Mouse (Mus musculus) cerebellum, adult 18-20 months (tissue): ENCODE measurements around the gene Apol7a.

Experiments
- DNase-seq, 2 experiments: peaks; one replicate each; pipeline ENCODE4 v3.0.0; 2021

Apol7a gene

DNA sequence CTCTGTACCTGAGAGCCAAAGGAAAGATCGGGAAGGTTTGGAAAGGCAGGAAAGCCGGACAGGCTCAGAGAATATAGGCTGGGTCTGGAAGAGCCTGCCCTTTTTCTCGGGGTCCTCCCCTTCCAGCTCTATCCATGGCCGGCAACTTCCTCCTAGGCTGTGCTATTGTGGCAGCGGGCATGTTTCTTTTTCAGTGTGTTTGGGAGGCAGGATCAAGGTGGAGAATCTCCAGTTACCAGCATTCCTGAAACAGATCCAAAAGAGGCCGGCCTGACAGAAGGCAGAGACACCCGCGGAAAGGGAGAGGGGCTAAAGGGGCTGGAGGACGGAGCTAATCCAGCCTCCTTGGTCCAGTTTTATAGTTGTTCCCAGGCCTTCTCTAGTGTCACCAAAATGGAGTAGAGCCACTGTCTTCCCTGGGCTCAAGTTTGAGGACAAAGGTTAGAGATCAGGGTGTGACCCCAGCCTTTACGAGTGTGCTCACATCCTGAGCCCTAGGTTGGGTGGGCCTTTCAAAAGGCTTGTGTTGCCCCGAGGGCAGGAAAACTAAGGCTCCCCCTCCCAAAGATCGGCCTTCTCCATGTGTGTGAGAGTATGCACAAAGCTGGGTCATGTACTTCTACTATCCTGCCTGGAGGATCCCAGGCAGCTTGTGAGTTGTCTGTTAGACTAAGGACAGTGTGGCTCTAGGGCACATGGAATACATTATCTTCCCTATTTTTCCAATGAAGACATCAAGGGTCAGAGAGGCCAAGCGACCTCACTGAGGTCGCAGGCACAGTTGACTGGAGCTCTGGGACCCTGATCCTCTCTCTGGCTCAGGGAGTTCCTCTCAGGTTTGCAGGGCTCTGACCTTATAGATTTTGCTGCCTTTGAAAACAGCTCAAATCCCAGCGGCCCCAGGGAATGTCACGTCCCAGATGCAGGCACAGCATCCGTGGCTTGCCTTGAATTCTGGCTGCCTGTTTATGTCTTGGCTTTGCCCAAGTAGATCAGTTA is 54.5 kb downstream of the Apol7a start:
- peak in 1 of 2 experiments; percentile 7 for DNase-seq

DNA sequence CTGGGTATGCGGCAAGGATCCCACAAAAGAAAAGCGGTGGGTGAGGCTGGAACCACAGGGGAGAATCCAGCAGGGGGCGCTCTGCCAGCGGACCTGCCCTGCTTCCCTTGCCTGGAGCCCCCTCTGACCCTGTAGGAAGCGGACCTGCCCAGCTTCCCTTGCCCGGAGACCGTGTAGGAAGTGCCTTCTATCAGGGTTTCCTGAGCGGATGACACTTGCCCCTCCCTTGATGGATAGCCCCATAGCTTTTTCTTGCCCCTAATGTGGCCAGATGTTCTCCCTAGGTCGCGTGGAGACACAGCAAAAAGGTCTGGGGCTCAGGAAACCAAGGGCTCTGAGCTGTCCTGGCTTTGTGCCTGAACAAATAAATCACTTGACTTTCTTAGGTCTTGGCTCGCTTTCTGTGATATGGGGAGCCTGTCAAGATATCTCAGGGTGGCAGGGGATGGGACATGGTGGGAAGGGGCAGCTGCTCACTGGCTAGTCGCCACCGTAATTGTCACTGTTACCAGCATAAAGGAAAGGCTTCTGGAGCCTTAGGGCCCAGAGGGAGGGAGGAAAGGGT is 55.3 kb downstream of the Apol7a start:
- DNase-seq: peak; percentile 71 to 83

DNA sequence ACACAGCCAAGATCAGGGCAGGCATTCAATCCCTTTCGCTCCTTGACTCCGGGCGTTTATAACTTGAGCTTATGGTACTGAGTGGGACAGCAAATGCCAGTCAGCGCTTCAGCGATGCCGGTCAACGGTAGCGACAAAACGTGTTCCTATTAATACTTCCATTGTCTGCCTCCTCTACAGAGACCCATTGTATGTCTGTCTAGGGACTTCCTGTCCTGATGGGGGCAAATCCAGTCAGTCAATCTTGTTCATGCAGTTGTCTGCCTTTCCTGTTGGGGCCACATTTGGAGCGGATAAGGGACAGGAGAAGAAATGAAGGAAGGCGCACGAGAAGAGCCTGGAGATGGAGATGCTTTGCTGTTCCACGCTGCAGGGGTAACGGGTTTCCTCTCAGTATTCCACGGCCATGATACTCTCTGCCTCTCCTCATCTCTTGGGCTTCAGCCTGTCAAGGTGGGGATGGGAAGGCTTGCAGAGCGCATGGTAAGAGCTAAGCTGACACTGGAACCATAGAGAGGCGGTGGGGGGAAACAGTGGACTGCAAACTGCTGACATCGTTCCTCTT is 55.9 kb downstream of the Apol7a start:
- no peak for DNase-seq

DNA sequence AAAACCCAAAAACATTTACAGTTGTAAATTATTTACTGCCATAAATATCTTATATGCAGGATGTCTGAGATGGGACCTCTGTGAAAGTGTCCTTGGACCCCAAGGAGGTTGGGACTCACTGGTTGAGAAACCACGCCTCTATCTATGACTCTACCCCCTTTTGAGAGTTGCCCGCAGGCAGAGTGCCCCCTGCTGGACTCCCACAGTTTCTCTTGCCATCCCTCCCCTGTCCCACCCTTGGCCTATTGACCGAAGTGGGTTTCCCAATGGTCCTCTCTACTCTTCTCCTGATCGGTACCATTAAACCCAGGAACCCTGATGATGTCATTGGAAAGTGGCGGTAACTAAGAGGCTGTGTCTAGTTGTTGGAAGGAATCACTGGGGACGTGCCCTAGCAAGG is 56.9 kb downstream of the Apol7a start:
- no peak for DNase-seq

DNA sequence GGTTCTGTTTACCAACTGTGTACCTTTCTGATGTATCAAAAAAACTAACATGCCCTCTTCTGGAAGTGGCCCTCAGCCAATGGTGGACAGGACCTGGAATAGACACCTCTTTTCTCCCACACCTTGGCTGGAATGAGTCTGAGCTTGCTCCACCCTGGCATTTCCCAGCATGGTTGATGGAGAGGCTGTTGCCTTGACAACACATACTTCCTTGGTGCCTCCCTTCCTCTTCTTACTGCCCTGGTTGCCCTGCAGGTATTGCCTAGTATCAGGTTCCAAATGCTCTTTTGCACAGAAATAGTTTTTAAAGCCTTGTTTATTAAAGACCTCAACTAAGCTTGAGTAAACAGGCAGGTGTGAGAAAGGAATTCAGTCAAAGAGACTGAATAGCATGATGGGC is 58.3 kb downstream of the Apol7a start:
- DNase-seq: no peak

DNA sequence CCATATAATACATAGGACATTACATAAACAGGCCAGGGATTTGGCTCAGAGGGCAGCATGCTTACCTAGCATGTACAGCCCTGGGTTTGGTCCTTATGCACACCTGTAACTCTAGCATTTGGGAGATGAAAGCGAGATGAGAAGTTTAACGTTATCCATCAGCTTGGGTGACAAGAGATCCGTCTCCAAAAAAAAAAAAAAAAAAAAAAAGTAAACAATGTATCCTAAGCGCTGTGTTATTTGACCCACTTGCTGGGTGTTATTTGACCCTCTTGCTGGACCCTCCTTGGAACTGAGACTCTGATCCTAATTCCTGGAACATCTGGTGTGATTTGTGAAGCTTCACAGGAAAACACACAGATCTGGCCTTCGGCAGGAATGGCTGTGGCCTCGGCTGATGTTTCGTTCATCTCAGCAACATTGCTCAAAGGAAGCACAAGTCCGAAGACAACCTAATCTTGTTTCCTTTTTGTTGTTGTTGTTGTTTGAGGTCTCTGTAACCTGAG is 59.9 kb downstream of the Apol7a start:
- no peak for DNase-seq

DNA sequence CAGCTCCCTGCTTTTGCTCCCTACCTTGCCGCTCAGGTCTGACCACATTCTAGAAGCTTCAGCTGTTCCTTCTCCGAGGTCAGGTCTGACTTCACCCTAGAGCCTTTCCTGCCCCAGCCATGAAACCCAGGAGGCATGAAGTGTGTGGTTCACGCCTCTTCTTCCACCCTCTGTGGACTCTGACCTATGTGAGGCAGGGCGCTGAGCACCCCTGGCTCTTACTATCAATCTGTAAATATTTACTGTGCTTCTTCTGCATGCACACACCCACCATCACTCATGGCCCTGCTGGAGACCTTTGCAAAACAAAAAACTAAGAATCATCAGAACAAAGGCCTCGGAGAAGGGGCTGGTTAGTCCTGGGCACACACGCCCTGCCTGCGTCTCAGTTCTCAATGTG is 60.5 kb downstream of the Apol7a start:
- DNase-seq: no peak
